Mouse (Mus musculus): ENCODE data around the gene Safb.

Safb gene

DNA sequence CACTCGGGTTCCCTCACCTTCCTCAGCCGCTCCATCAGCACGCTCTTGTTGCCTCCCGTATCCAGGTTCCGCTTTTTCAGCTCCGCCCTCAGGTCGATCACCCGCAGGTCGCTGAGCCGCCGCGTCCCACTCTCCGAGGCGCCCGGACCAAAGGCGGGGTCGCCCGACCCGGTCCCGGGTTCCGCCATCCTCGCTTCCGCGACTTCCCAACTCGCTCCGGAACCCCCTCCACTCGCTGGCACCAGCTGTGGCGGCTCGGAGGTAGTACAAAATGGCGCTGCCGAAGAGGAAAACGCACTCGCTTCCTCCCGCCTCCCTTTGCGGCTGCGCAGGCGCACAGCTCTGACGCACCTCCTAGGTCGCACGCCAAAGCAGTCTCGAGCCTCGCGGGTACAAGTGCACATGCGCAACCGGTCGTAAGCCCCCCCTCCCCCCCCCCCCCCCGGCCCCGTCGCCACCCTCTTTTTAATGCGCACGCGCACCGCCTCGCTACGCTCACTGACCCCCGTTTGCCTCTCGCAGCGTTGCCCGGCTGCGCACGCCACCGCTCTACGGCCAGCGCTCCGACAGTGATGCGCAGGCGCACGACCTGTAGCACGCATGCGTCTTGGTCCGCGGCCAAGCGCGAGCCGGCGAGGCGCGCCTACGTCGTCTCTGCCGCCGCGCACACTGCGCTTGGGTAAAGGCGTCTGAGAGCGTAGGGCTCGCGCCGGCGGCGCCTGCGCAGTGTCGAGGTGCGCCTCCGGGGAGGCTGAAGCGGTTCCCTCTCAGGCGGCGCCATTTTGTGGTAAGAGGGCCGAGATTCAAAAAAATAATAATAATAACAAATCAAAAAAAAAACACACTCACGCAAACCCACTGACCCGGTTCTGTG is at the start of gene Safb, which contains the start of gene Safb2:
TSS of gene Safb (plus strand) at position 569 of the 874 bp plus-strand sequence.
TSS of gene Safb2 (minus strand) at position 329 of the 874 bp plus-strand sequence.
- peak; percentile 97 for DNase-seq (ENCODE audit: low read depth, low spot score)

GRCm38 (mm10) chr17:56536192-56536591 is 48.4 kb upstream of the Safb start:
- no peak for DNase-seq (ENCODE audit: low read depth, low spot score)

DNA sequence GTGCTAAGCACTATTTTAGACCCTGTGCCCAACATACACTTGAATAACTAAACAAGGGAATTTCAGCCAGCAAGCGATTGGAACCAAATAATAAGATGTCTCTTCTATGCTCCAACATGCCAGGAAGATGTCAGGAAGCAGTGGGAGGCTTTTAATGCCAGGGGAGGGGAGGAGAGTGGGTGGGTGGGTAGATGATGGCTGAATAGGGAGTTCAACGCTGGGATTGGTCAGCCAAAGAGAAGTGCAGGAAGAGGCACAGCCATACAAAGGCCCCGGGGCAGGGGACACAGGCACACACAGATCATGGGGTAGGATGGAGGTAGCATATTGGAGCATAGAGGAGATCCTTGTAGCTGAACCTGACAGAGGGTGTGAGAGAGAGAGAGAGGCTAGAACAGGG is 47.8 kb upstream of the Safb start:
- no peak for DNase-seq (ENCODE audit: low read depth, low spot score)

- no peak for DNase-seq (ENCODE audit: low read depth, low spot score)
These were observed 46.7 kb upstream of the Safb start for GRCm38 (mm10) chr17:56537912-56538311.

- DNase-seq (ENCODE audit: low read depth, low spot score) = no peak
These were observed 44.1 kb upstream of the Safb start for GRCm38 (mm10) chr17:56540562-56540975.

DNA sequence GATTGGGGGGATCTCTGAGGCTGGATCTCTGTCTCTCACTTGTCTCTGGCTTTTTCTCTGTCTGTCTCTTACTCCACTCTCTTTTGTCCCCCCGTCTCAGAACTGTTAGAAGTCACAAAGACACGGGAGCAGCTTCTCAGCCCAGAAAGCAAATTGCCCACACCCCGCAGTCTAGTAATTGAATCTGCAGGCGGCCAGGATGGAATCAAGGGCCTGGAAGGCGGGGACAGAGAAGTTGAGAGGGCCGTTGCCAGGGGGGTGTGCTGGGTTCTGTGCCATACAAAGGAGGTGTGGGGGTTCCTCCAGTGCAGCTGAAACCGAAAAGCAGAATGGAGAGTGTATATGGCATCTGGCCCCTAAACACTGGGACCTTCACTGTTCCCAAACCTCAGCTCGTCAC is 41.9 kb upstream of the Safb start:
- DNase-seq (ENCODE audit: low read depth, low spot score) = no peak

GRCm38 (mm10) chr17:56543684-56544224 is 40.9 kb upstream of the Safb start:
- no peak for DNase-seq (ENCODE audit: low read depth, low spot score)

DNA sequence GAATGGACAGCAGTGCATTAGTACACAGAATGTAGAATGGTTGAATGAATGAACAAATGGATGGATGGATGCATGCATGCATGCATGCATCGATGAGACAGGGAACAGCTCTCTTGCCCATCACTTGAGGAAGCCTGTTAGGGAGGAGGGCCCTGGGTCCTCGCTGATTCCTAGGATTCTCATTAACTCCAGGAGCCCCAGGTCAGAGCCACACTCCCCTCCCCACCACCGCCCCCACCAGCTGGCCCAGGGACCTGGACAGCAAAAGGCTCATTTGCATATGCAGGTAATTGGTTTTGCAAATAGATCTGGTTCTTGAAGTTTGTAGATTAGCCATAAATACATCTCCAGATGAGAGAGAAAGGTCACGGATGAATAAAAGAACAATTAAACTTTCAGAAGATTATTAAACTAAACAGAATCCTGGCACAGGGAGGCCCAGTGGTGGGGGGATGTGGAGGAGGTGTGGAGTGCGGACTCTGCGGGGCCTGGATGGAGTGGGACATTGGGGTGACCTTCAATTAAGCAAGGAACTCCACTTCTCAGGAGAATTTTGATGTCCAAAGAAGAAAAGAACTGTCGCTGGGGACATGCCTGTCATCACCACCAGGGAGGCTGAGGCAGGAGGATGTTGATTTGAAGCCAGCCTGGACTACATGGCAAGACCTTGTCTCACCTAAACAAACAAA is 39.8 kb upstream of the Safb start:
- no peak for DNase-seq (ENCODE audit: low read depth, low spot score)

- DNase-seq (ENCODE audit: low read depth, low spot score) = no peak
These were observed 38.7 kb upstream of the Safb start for GRCm38 (mm10) chr17:56545945-56546344.

DNA sequence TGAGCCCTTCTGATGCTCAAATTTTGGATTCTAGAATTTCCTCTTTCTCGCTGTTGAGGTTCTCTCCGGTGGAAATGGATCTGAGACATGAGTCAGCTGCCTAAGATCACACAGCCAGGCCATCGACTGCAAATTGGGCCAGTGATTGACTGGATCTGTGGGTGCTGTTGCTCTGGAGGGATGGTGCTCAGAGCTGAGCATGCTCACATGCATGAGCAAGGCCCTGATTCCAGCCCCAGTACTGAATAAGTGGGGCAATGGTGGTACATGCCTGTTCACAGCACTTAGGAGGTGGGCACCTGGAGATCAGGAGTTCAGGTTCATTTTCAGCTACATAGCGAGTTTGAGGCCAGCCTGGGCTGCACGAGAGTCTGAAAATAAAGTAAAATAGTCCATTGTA is 38.0 kb upstream of the Safb start:
- no peak for DNase-seq (ENCODE audit: low read depth, low spot score)

- no peak for DNase-seq (ENCODE audit: low read depth, low spot score)
These were observed 37.3 kb upstream of the Safb start for GRCm38 (mm10) chr17:56547116-56547845.

- no peak for DNase-seq (ENCODE audit: low read depth, low spot score)
These were observed 36.6 kb upstream of the Safb start for GRCm38 (mm10) chr17:56547846-56548604.

DNA sequence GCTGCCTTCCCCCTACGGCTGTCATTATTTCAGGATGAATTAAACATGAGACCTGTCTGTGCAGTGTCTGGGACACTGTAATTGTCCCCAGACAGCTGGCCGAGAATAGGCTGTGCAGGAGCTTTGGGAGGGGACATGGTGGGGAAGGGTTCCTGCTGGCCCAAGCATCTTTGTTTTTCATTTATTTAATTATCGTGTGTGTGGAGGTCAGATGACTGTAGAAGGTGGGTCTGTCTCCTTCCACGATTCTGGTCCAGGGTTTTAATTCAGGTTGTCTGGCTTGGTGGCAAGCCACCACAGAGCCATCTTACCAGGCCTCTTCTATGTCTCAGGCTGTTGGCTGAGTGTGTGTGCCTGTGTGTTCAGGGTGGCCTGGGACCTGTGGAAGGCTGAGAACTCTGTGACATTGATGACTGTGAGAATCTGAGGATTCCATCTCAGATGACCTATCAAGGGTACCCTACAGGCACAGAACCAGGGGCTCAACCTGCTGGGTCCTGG is 36.0 kb upstream of the Safb start:
- DNase-seq (ENCODE audit: low read depth, low spot score) = no peak

- DNase-seq (ENCODE audit: low read depth, low spot score) = no peak
These were observed 33.7 kb upstream of the Safb start for GRCm38 (mm10) chr17:56550784-56551475.

GRCm38 (mm10) chr17:56551841-56552581 is 32.6 kb upstream of the Safb start:
- DNase-seq (ENCODE audit: low read depth, low spot score) = no peak

GRCm38 (mm10) chr17:56552781-56553363 is 31.8 kb upstream of the Safb start:
- peak; percentile 42 for DNase-seq (ENCODE audit: low read depth, low spot score)

DNA sequence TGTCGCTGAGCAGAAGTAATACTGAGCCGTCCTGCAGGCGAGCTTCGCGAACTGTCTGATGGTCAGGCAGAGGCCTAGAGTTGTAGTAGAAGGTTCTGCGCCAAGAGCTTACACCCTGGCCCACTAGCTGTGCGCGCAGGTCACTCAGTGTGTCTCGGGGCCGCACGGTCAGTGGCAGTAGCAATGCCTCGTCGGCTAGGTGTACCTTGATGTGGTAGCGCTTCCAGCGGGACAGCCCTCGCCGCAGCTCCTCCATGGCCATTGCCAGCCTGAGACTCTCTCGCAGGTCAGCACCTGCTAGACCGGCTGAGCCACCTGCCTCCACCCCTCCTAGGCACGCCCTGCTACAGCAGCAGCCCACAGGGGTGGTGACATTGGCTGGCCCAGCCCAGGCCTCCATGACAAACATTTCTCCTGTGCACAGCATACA is 30.5 kb upstream of the Safb start, which contains the start of gene Gm20219:
TSS of gene Gm20219 (minus strand) at position 266 of the 430 bp plus-strand sequence.
- no peak for DNase-seq (ENCODE audit: low read depth, low spot score)

- peak; percentile 37 for DNase-seq (ENCODE audit: low read depth, low spot score)
These were observed 26.2 kb upstream of the Safb start for GRCm38 (mm10) chr17:56558448-56558847.

DNA sequence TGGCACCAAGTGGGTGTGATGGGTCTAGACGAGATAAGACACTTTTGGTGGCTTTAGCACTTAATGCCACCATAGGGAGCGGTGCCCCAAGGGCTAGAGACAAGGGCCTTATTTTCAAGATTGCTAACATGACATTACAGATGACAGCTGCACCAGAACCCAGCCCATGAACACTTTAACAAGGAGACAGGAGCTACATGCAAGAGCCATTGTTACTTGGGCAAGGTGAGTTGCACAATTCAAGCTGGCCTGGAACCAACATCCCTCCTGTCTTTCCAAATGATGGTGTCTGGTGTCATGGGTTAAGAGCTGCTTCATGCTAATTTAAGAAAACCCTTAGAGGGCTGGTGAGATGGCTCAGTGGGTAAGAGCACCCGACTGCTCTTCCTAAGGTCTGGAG is 25.2 kb upstream of the Safb start:
- no peak for DNase-seq (ENCODE audit: low read depth, low spot score)

All from retina, adult 2 months (tissue).